Mouse (Mus musculus): ENCODE results near the gene Brs3. TPM values are rescaled to one million over a fixed set of nuclear protein-coding genes. Genes with fewer than 3 reads are reported as not detected.

The Brs3 gene
- polyA plus RNA-seq (2015; fragmentation: Nextera tagmentation; extraction: Ambion mirVana) = not detected in 2 replicates

DNA sequence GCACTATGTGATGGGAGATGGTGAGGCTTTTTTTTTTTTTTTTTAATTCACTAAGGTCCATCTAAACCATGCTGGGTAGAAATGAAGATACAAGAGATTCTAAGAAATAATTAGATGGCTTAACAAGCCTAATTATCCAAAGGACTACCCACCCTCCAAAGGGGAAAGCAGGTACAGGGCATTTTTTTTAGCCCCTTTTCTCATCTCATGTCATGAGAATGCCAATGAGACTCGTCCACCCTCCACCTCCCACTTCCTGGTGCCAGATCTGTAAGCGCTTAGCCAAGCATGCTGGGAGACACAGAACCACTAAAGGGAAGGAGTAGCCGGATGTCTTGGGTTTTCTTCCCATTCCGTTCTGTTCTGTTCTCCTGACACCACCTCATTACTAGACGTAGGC lies at the start of gene Brs3:
TSS of gene Brs3 (plus strand) at position 301 of the 400 bp plus-strand sequence.
- Histone ChIP-seq H3K4me3 (ENCODE audit: low read depth, low read length) (no peak within 1 kb of the TSS), H3K9ac (replicated peaks) (no peak within 1 kb of the TSS), H3K36me3 (replicated peaks; ENCODE audit: insufficient read depth, low read length) (no peaks in the 10 kb centered on the region), H3K4me2 (ENCODE audit: low read depth, low read length) (no peak within 1 kb of the TSS), H3K9me3 (ENCODE audit: low read length) (no peaks in the 10 kb centered on the region), H3K27ac (ENCODE audit: low read depth) (no peak within 1 kb of the TSS), H3K4me1 (ENCODE audit: insufficient read depth) (no peaks in the 10 kb centered on the region), H3K27me3 (ENCODE audit: insufficient read depth, low read length) (no peaks in the 10 kb centered on the region)
- 64% methylated on average over 5 of the region's 5 CpGs for WGBS (ENCODE audit: insufficient replicate concordance)
- TF ChIP-seq CTCF (IDR thresholded peaks at IDR 0.05; ENCODE audit: low read depth) (no peak), EP300 (IDR thresholded peaks at IDR 0.05; ENCODE audit: low read depth) (no peak)
- no peak for ATAC-seq
- DNase-seq = no peak

DNA sequence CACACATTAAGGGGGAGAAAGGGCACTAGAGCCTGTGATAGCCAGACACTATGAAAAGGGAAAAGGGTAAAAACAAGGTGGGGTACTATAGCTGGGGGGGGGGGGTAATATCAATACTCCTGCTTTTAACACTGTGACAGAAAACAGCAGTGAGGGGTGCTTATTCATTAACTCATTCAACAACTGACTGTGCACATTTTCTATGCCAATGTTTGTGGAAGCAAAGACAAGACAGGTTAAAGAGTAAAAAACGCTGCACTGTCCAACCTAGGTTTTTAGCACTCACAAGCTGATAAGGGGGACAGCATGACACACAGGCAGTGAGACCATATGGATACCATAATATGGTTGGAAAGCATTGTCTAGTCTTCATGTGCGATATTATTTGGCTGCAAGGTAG lies 30.0 kb upstream of the Brs3 start:
- no peaks in the 10 kb centered on the region for H3K9me3 ChIP-seq (ENCODE audit: low read length)
- WGBS (ENCODE audit: insufficient replicate concordance) = 57% methylated on average over 2 of the region's 2 CpGs
- H3K27me3 ChIP-seq (ENCODE audit: insufficient read depth, low read length) = no peaks in the 10 kb centered on the region
- no peaks in the 10 kb centered on the region for H3K36me3 ChIP-seq (replicated peaks; ENCODE audit: insufficient read depth, low read length)
- TF ChIP-seq CTCF (IDR thresholded peaks at IDR 0.05; ENCODE audit: low read depth) (no peak), EP300 (IDR thresholded peaks at IDR 0.05; ENCODE audit: low read depth) (no peak)
- H3K4me2 ChIP-seq (ENCODE audit: low read depth, low read length) = no peak overlapping the region
- DNase-seq (no peak), ATAC-seq (no peak)
- H3K4me1 ChIP-seq (ENCODE audit: insufficient read depth) = no peaks in the 10 kb centered on the region
- no peak overlapping the region for H3K9ac ChIP-seq (replicated peaks)
- no peak overlapping the region for H3K27ac ChIP-seq (ENCODE audit: low read depth)
- no peak overlapping the region for H3K4me3 ChIP-seq (ENCODE audit: low read depth, low read length)

DNA sequence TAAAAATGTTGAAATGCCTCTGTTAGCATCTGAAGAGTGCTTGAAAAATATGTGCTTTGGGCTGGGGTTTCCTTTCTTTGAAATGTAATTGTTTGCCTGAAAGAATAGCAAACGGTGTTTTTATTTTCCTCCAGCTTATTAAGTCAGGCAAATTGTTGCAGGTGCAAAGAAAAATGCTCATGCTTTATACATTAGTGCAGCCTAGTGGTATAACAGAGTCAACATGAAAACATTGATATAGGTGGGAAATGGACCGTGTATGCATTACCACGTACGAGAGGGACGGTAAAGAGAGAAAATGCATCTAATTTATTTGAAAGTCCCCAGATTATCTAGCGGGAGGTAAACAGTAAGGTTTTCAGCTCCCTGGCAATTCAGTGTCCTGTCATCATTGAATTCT lies 995 bp downstream of the Brs3 start:
- TF ChIP-seq CTCF (IDR thresholded peaks at IDR 0.05; ENCODE audit: low read depth) (no peak), EP300 (IDR thresholded peaks at IDR 0.05; ENCODE audit: low read depth) (no peak)
- no peaks in the 10 kb centered on the region for H3K36me3 ChIP-seq (replicated peaks; ENCODE audit: insufficient read depth, low read length)
- no peak overlapping the region for H3K27ac ChIP-seq (ENCODE audit: low read depth)
- H3K9me3 ChIP-seq (ENCODE audit: low read length) = no peaks in the 10 kb centered on the region
- H3K4me2 ChIP-seq (ENCODE audit: low read depth, low read length) = no peak overlapping the region
- WGBS (ENCODE audit: insufficient replicate concordance) = 77% methylated on average over 6 of the region's 6 CpGs
- no peaks in the 10 kb centered on the region for H3K27me3 ChIP-seq (ENCODE audit: insufficient read depth, low read length)
- no peak overlapping the region for H3K9ac ChIP-seq (replicated peaks)
- H3K4me3 ChIP-seq (ENCODE audit: low read depth, low read length) = no peak overlapping the region
- DNase-seq = no peak
- H3K4me1 ChIP-seq (ENCODE audit: insufficient read depth) = no peaks in the 10 kb centered on the region
- no peak for ATAC-seq

DNA sequence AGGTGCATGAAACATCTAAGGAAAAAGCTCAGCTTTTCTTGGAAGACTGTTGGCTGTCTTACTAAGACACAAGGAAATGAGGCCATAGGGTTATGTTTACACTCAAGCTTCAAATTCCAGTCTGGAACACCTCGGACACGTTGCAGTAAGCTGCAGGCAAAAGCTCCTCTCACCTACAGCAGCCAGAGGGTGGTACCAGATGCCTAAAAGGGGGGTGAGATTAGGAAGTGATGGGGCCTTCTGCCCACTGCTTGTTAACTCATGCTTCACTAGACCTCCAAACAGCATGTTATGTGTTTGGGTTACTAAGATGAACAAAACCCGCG lies 9.9 kb downstream of the Brs3 start:
- Histone ChIP-seq H3K36me3 (replicated peaks; ENCODE audit: insufficient read depth, low read length) (no peaks in the 10 kb centered on the region; the same call in 1 of the 2 replicates), H3K4me3 (ENCODE audit: low read depth, low read length) (peak overlapping the region; percentile 55), H3K4me2 (ENCODE audit: low read depth, low read length) (peak overlapping the region; percentile 77), H3K9me3 (ENCODE audit: low read length) (no peaks in the 10 kb centered on the region), H3K27ac (ENCODE audit: low read depth) (0 out of 2 replicates have a peak overlapping the region, but pooled peaks have one; percentile 95), H3K27me3 (ENCODE audit: insufficient read depth, low read length) (no peaks in the 10 kb centered on the region), H3K4me1 (ENCODE audit: insufficient read depth) (no peaks in the 10 kb centered on the region), H3K9ac (replicated peaks) (peak overlapping the region; percentile 75; the same call in 1 of the 2 replicates)
- ATAC-seq (peak; percentile 20), DNase-seq (no peak)
- WGBS (ENCODE audit: insufficient replicate concordance) = 17% methylated on average over 4 of the region's 4 CpGs
- no peak for TF ChIP-seq EP300 (IDR thresholded peaks at IDR 0.05; ENCODE audit: low read depth)
- no peak for TF ChIP-seq CTCF (IDR thresholded peaks at IDR 0.05; ENCODE audit: low read depth)

DNA sequence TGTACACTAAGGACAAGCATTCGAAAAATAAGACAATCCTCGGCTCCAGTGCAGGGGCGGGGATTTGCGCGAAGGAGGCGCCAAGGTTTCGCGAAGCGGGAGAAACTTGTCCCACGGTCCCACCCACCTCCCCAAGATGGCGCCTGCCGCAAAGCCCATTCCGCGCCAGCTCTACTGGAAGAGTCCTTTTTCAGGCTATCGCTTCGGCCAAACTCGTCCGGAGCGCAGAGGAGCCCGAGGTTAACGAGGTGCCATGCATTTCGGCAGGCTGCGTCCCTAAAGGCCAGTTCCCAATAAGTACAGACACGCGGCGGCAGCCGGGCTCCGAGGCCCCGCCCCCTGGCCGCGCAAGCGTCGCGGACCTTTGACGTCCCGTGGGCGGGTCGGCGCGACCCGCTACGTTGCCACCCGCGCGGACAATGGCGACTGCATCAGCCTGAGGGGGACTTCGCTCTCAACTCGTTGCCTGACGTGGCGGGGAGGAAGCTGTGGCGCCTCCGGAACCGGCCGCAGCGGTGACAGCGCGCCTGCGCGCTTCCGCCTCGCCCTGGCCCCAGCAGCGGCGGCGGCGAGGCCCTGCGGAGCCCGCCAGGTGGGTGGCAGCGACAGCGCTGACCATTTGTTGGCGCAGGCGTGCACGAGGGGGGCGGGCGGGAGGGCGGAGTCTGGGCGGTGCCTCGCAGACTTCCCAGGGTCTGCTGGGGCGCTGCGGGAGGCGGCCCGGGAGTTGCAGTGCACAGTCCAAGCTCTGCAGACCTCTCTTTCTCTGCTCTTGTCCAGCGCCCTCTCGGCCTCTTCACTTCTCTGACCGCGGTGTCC lies 10.5 kb downstream of the Brs3 start, which contains the start of gene Htatsf1:
TSS of gene Htatsf1 (plus strand) at position 410 of the 819 bp plus-strand sequence.
- peak within 1 kb of the TSS; percentile 75 for H3K9ac ChIP-seq (replicated peaks)
- no peaks in the 10 kb centered on the region; the same call in 1 of the 2 replicates for H3K36me3 ChIP-seq (replicated peaks; ENCODE audit: insufficient read depth, low read length)
- ATAC-seq = peak; percentile 96
- peak within 1 kb of the TSS; percentile 77 for H3K4me2 ChIP-seq (ENCODE audit: low read depth, low read length)
- DNase-seq = peak; percentile 85
- no peaks in the 10 kb centered on the region for H3K27me3 ChIP-seq (ENCODE audit: insufficient read depth, low read length)
- H3K4me3 ChIP-seq (ENCODE audit: low read depth, low read length) = peak within 1 kb of the TSS; percentile 55
- H3K4me1 ChIP-seq (ENCODE audit: insufficient read depth) = no peaks in the 10 kb centered on the region
- no peaks in the 10 kb centered on the region for H3K9me3 ChIP-seq (ENCODE audit: low read length)
- WGBS (ENCODE audit: insufficient replicate concordance) = 15% methylated on average over 60 of the region's 85 CpGs
- TF ChIP-seq CTCF (IDR thresholded peaks at IDR 0.05; ENCODE audit: low read depth) (0 out of 2 replicates have a peak, but pooled peaks have one; percentile 0), EP300 (IDR thresholded peaks at IDR 0.05; ENCODE audit: low read depth) (no peak)
- peak within 1 kb of the TSS; percentile 95 for H3K27ac ChIP-seq (ENCODE audit: low read depth)

DNA sequence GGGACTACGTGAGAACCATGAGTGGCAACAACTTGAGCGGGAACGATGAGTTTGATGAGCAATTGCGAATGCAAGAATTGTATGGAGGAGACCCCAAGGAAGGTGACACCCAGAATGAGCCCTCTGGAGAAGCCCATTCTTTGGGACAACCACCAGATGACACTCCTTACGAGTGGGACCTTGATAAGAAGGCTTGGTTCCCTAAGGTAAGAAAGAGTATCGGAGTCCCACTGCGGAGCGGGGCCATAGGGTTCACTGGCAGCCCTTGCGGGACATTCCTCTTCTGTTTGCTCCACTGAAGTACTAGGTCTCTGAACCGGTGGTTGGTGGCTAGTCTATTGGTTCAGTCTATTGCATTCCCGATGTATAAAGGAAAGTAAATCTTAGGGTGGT lies 11.1 kb downstream of the Brs3 start:
- 25% methylated on average over 11 of the region's 11 CpGs for WGBS (ENCODE audit: insufficient replicate concordance)
- peak overlapping the region; percentile 77 for H3K4me2 ChIP-seq (ENCODE audit: low read depth, low read length)
- peak overlapping the region; percentile 75 for H3K9ac ChIP-seq (replicated peaks)
- ATAC-seq = peak; percentile 6; the same call in 1 of the 2 replicates
- DNase-seq = no peak
- TF ChIP-seq CTCF (IDR thresholded peaks at IDR 0.05; ENCODE audit: low read depth) (no peak), EP300 (IDR thresholded peaks at IDR 0.05; ENCODE audit: low read depth) (no peak)
- no peaks in the 10 kb centered on the region for H3K27me3 ChIP-seq (ENCODE audit: insufficient read depth, low read length)
- no peaks in the 10 kb centered on the region; the same call in 1 of the 2 replicates for H3K36me3 ChIP-seq (replicated peaks; ENCODE audit: insufficient read depth, low read length)
- H3K9me3 ChIP-seq (ENCODE audit: low read length) = no peaks in the 10 kb centered on the region
- peak overlapping the region; percentile 55 for H3K4me3 ChIP-seq (ENCODE audit: low read depth, low read length)
- H3K4me1 ChIP-seq (ENCODE audit: insufficient read depth) = no peaks in the 10 kb centered on the region
- H3K27ac ChIP-seq (ENCODE audit: low read depth) = peak overlapping the region; percentile 95

Measured in liver, postnatal 0 days (tissue).